Mouse (Mus musculus) retina, postnatal 7 days (tissue): ENCODE data around the gene Axl.
A peak's percentile ranks its signal among the peaks of the same experiment; 100 is the strongest.

Source experiments
- DNase-seq: peaks from one replicate; pipeline ENCODE4 v3.0.0-alpha.2; 2012; ENCODE audit warnings: low read depth, low spot score

Axl gene

DNA sequence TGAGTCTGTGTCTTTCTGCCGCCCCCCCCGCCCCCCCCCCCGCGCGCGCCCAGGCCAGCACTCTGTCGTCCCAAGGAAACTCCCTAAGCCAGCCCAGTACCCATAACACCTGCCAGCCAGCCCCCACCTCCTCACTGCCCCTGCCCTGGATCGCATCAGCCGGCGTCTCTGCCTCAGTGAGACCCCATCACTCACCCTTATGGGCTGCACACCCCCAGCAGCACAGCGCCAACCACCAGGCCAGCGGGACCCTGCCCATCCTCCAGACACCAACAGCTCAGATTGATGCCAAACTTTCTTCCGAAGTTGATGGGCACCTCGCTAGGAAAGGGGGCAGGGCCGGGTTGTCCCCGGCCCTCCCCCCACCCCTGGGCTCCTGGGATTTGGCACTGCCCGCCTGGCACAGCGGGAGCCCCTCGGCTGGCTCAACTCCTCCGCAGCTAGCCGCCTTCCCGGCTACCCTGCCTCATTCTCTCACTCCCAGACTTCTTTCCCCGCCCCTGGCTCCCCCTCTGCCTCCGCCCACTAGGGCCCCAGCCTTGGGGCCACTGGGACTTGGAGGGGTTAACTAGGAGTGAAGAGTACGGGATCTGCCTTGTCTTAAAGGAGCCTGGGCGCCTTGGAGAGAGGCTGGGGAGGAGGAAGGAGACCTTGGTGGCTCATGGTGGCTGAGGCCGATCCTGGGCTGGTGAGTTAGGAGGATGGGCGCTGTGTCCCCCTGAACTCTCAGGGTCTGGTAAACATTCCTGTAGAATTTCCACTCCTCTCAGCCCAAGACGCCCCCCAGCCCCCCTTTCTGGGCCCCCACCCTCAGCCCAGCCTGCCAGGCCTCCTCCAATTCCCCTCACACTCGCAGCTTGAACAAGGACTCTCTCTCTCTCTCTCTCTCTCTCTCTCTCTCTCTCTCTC is at the start of gene Axl:
Gene Axl (minus strand): TSS at position 486 of the 909 bp plus-strand sequence.
- no peak for DNase-seq

- no peak for DNase-seq
Measured at GRCm38 (mm10) chr7:25835188-25835891, 46.8 kb upstream of the Axl start.

GRCm38 (mm10) chr7:25831557-25832530 is 43.3 kb upstream of the Axl start:
- DNase-seq, result no peak

- DNase-seq, result no peak
Measured at GRCm38 (mm10) chr7:25830251-25830650, 41.7 kb upstream of the Axl start.

DNA sequence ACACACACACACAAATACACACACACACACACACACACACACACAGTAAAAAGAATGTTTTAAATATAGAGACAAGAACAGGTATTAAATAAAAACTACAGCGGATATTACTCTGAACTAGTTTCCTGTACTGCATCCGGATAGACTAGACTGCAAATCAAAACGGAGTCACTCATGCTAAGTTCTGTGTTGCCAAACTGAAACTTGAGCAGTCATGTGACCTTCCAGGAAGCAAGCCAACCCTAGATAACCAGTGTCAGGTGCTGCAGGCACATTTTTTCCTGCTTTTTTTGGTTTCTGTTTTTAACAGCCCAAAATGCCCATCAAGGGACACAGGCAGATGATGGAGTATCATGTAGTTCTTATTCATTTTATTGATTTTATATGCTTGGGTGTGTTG is 38.7 kb upstream of the Axl start:
- DNase-seq, result no peak

DNA sequence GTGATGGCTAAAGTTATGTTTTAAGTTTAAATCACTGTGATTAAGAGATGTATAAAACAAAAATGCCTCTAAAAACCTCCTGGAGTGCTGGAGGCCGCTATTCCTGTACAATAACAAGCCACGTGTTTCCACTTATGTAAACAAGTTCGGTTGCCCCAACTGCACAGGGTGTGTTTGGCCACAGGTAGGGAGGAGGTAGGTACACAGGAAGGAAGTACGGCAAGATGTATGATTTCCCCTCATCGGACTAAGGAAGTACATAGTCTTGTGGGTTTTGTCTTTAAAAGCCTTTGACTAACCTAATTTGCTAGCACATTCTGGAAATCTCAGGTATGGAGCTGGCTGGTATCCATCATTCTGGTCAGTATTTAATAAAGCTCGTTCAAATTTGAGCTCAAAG is 37.5 kb upstream of the Axl start:
- DNase-seq, result no peak

DNA sequence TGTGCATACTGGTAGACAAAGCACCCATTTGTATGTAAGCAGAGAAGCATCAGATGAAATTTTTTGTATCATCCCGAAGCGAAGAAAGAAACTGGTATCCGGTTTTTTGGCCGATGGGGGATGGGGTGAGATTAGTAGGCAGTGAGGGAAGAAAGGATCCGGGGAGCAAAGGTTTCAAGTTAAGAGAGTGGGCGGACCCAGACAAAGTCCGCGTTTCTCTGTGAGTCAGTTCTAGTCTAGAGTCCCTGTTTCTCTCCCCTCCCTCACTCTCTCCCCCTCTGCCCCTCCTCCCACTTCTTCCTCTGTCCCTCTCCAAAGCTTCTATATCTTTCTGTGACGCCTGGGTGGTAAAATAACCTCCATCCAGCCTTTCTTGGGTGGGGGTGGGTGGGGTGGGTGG is 36.5 kb upstream of the Axl start:
- no peak for DNase-seq

DNA sequence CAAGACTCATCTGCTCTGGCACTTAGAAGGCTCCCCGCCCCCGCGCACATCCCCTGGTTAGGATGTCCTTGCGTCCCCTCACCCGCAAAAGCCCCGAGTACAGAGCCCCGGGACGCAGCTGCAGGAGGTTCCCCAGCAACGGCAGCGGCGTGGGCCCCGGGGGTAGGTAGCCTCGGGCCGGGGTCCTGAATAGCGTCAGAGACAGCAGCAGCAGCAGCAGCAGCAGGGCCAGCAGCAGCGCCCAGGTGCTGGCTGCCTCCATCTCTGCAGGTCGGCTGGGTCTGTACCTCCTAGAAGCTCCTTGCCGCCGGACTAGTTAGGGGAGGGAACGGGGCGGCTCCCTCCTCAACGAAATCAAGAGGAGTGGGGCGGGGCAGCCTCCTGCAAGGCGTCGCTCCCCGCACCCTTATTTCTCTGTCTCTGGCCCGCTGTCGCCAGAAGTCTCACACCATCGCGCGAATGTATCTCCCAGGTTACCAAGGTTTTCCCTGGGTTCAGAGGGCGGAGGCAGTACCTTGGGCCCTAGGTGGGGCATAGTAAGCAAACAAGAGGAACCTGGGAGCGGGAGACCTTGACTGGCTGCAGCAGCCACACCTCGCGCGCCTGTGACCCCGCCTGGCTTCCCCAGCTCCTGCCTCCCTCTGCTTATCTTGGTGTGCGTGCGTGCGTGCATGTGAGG is 27.9 kb upstream of the Axl start, which contains the start of gene Cyp2s1:
Gene Cyp2s1 (minus strand): TSS at position 673 of the 679 bp plus-strand sequence.
- DNase-seq, result no peak

GRCm38 (mm10) chr7:25815571-25815970 is 27.1 kb upstream of the Axl start:
- DNase-seq, result no peak

GRCm38 (mm10) chr7:25814711-25815110 is 26.2 kb upstream of the Axl start:
- DNase-seq, result no peak

- no peak for DNase-seq
Measured at GRCm38 (mm10) chr7:25812195-25812594, 23.7 kb upstream of the Axl start.

DNA sequence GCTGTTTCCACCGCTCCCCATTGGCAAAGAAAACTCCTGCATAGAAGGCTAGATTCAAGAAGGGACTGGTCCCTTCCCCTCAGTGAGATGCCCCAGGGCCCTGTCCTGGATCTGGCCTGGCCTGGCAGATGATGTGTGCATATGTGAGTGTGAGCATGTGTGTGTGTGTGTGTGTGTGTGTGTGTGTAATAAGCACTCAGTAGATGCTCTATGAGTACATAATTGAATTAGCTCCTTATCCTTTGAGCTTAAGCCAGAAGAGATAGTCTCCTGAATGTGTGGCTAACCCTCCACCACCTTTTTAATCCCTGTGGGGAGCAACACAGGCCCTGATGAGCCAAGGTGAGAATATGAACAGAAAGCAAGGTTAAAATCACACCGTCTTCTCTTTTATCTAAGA is 23.2 kb upstream of the Axl start:
- DNase-seq, result peak; percentile 67

DNA sequence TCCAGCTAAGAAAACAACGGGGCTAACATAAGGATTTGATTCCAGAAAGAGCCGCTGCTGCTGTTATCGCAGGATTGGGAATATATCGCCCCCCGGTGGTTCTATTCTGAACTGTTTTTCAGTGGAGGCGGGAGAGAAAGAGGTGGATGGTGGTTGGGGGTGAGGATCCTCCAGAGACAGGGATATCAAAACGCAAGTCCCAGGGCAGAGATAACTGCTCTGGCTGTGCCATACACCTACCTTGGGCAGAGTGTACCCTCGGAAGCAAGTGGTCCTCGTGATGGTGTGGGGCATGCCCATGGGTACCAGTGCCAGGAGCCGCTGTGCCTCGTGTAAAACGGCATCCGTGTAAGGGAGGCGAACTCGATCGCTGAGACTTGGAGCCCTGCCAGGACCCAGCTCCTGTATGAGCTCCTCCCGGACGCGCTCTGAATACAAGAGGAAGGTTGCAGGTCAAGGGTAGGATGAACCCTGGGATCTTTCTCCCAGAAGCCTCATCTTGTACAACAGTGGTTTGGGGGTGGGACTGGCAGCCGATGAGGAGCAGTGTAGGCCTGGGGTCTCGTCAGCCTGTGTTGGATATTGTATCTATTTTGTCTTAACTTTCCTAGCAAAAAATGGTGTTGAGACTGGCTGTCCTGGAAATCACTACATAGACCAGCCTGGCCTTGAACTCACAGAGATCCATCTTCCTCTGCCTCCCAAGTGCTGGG is 17.3 kb upstream of the Axl start:
- peak; percentile 62 for DNase-seq

- DNase-seq, result no peak
Measured at GRCm38 (mm10) chr7:25804792-25805191, 16.3 kb upstream of the Axl start.

GRCm38 (mm10) chr7:25803460-25803859 is 15.0 kb upstream of the Axl start:
- no peak for DNase-seq

- DNase-seq, result no peak
Measured at GRCm38 (mm10) chr7:25802241-25803125, 14.0 kb upstream of the Axl start.

- no peak for DNase-seq
Measured at GRCm38 (mm10) chr7:25801031-25801430, 12.5 kb upstream of the Axl start.

DNA sequence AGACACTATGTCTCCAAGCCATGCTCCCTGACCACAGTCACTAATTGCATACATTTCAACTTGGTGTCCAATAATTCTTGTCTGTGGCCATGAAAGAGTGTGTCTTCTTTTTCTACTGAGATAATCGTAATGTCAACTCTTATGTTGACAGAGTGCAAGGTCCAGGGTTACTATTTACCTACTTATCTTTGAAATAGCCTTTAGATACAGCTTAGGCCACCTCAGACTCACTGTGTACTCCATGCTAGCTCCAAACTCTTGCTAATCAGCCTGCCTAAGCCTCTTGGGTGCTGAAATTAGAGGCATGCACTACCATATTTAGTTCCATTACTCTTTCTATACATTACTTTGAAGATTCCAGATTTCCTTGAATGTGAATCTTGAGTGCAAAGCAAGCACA is 10.9 kb upstream of the Axl start:
- no peak for DNase-seq

- no peak for DNase-seq
Measured at GRCm38 (mm10) chr7:25798540-25798939, 10.0 kb upstream of the Axl start.
